Mouse (Mus musculus) lung, embryonic 16.5 days (tissue): ENCODE results near the gene Phf20. TPM values are rescaled to one million over a fixed set of nuclear protein-coding genes. Genes with fewer than 3 reads are reported as not detected.
A peak's percentile ranks its signal among the peaks of the same experiment; 100 is the strongest.

ENCODE experiments used
- ATAC-seq: fragments of 200-750 bp; cut with Nextera tagmentation; 2 replicates; pipeline ENCODE4 v1.8.0; 2017; ENCODE audit warnings: low read depth, mild to moderate bottlenecking, moderate library complexity
- H3K27ac ChIP-seq: fragments of 300-500 bp; sonication (generic); 2 replicates; pipeline ENCODE4 v1.5.1; 2014; ENCODE audit warnings: mild to moderate bottlenecking, control low read depth, low read length
- H3K27me3 ChIP-seq: fragments of 300-500 bp; sonication (generic); 2 replicates; pipeline ENCODE4 v1.6.1; 2014; ENCODE audit warnings: low read depth, low read length, mixed read lengths; ENCODE audit not compliant: control insufficient read depth, insufficient read depth
- H3K36me3 ChIP-seq: fragments of 300-500 bp; sonication (generic); 2 replicates; pipeline ENCODE4 v1.6.1; 2014; ENCODE audit warnings: low read length; ENCODE audit not compliant: control insufficient read depth, insufficient read depth
- H3K4me1 ChIP-seq: fragments of 300-500 bp; sonication (generic); replicated peaks from 2 replicates; pipeline ENCODE4 v1.6.1; 2014; ENCODE audit warnings: low read length, mixed read lengths; ENCODE audit not compliant: control insufficient read depth, insufficient read depth
- H3K4me2 ChIP-seq: fragments of 300-500 bp; sonication (generic); 2 replicates; pipeline ENCODE4 v1.6.1; 2014; ENCODE audit warnings: low read depth, low read length, control low read depth
- H3K4me3 ChIP-seq: fragments of 300-500 bp; sonication (generic); 2 replicates; pipeline ENCODE4 v1.5.1; 2014; ENCODE audit warnings: mild to moderate bottlenecking, low read length, control low read depth
- H3K9ac ChIP-seq: fragments of 300-500 bp; sonication (generic); 2 replicates; pipeline ENCODE4 v1.6.1; 2014; ENCODE audit warnings: low read length, control low read depth
- H3K9me3 ChIP-seq: fragments of 300-500 bp; sonication (generic); 2 replicates; pipeline ENCODE4 v1.6.1; 2016; ENCODE audit warnings: low read length; ENCODE audit not compliant: control insufficient read depth
- WGBS: fragments of 180-500 bp; shearing (Covaris S2); extraction: QIAGEN DNeasy Blood & Tissue Kit; methylation state at CpG from one replicate; pipeline ENCODE4 v1.1.7; 2014; 5-methylcytosine and 5-hydroxymethylcytosine counted together
- polyA plus RNA-seq: library from polyadenylated mRNA; unstranded; fragments of >200 nt; fragmentation: Nextera tagmentation; extraction: Ambion mirVana; gene quantifications from 2 replicates; pipeline ENCODE4 v1.2.1, GENCODE M21; 2015

Phf20 gene
- polyA plus RNA-seq, 1 experiment from 2014 or later, result 62.8 TPM

- H3K4me1 ChIP-seq, result no peaks in the 10 kb centered on the region
- H3K9me3 ChIP-seq, result no peaks in the 10 kb centered on the region
- WGBS, result 97% methylated on average over 1 of the region's 1 CpGs
- no peak overlapping the region for H3K4me3 ChIP-seq
- H3K27ac ChIP-seq, result no peak overlapping the region
- no peak overlapping the region for H3K9ac ChIP-seq
- H3K27me3 ChIP-seq, result no peaks in the 10 kb centered on the region
- ATAC-seq, result no peak
- H3K4me2 ChIP-seq, result no peak overlapping the region
- peaks cover 12% of the 10 kb centered on the region for H3K36me3 ChIP-seq
Measured at GRCm38 (mm10) chr2:156251291-156251690, 55.0 kb downstream of the Phf20 start.

GRCm38 (mm10) chr2:156257051-156257450, 60.8 kb downstream of the Phf20 start:
- Histone ChIP-seq H3K9me3 (no peaks in the 10 kb centered on the region), H3K9ac (no peak overlapping the region), H3K27ac (peak overlapping the region; percentile 56; the same call in 1 of the 2 replicates), H3K36me3 (peaks cover 13% of the 10 kb centered on the region), H3K4me3 (no peak overlapping the region), H3K27me3 (no peaks in the 10 kb centered on the region), H3K4me1 (peaks cover 3% of the 10 kb centered on the region), H3K4me2 (no peak overlapping the region)
- peak; percentile 75 for ATAC-seq
- 43% methylated on average over 2 of the region's 2 CpGs for WGBS

GRCm38 (mm10) chr2:156257922-156258761, 61.9 kb downstream of the Phf20 start:
- Histone ChIP-seq H3K4me3 (no peak overlapping the region), H3K27me3 (no peaks in the 10 kb centered on the region), H3K4me2 (no peak overlapping the region), H3K9me3 (no peaks in the 10 kb centered on the region), H3K36me3 (peaks cover 5% of the 10 kb centered on the region), H3K4me1 (peaks cover 3% of the 10 kb centered on the region), H3K9ac (no peak overlapping the region), H3K27ac (peak overlapping the region; percentile 38; the same call in 1 of the 2 replicates)
- WGBS, result 76% methylated on average over 11 of the region's 11 CpGs
- no peak for ATAC-seq

GRCm38 (mm10) chr2:156260968-156261367, 64.7 kb downstream of the Phf20 start:
- H3K9me3 ChIP-seq, result no peaks in the 10 kb centered on the region
- peaks cover 3% of the 10 kb centered on the region for H3K4me1 ChIP-seq
- H3K27ac ChIP-seq, result no peak overlapping the region
- H3K9ac ChIP-seq, result no peak overlapping the region
- peaks cover 4% of the 10 kb centered on the region for H3K36me3 ChIP-seq
- no peak for ATAC-seq
- no peaks in the 10 kb centered on the region for H3K27me3 ChIP-seq
- H3K4me2 ChIP-seq, result no peak overlapping the region
- WGBS, result 83% methylated on average over 2 of the region's 2 CpGs
- H3K4me3 ChIP-seq, result no peak overlapping the region

- Histone ChIP-seq H3K4me3 (no peak overlapping the region), H3K36me3 (peaks cover 8% of the 10 kb centered on the region), H3K27ac (no peak overlapping the region), H3K4me1 (no peaks in the 10 kb centered on the region; the same call in 1 of the 2 replicates), H3K9ac (no peak overlapping the region), H3K9me3 (no peaks in the 10 kb centered on the region), H3K27me3 (no peaks in the 10 kb centered on the region), H3K4me2 (no peak overlapping the region)
- ATAC-seq, result no peak
- 73% methylated on average over 4 of the region's 4 CpGs for WGBS
Measured at GRCm38 (mm10) chr2:156263204-156263893, 67.1 kb downstream of the Phf20 start.

GRCm38 (mm10) chr2:156267636-156268035, 71.4 kb downstream of the Phf20 start:
- WGBS, result 94% methylated on average over 9 of the region's 9 CpGs
- Histone ChIP-seq H3K27ac (no peak overlapping the region), H3K9ac (no peak overlapping the region), H3K36me3 (peaks cover 9% of the 10 kb centered on the region), H3K4me2 (no peak overlapping the region), H3K4me3 (no peak overlapping the region), H3K9me3 (no peaks in the 10 kb centered on the region), H3K27me3 (no peaks in the 10 kb centered on the region), H3K4me1 (no peaks in the 10 kb centered on the region)
- no peak for ATAC-seq

GRCm38 (mm10) chr2:156272553-156272952, 76.3 kb downstream of the Phf20 start:
- H3K9me3 ChIP-seq, result no peaks in the 10 kb centered on the region
- H3K9ac ChIP-seq, result no peak overlapping the region
- ATAC-seq, result no peak
- no peaks in the 10 kb centered on the region for H3K27me3 ChIP-seq
- H3K27ac ChIP-seq, result no peak overlapping the region
- no peak overlapping the region for H3K4me3 ChIP-seq
- 83% methylated on average over 6 of the region's 6 CpGs for WGBS
- no peak overlapping the region for H3K4me2 ChIP-seq
- no peaks in the 10 kb centered on the region for H3K4me1 ChIP-seq
- peaks cover 10% of the 10 kb centered on the region for H3K36me3 ChIP-seq

GRCm38 (mm10) chr2:156278226-156279017, 82.2 kb downstream of the Phf20 start:
- ATAC-seq, result peak; percentile 90
- 46% methylated on average over 4 of the region's 4 CpGs for WGBS
- H3K4me1 ChIP-seq, result no peaks in the 10 kb centered on the region; the same call in 1 of the 2 replicates
- no peaks in the 10 kb centered on the region for H3K27me3 ChIP-seq
- H3K9ac ChIP-seq, result no peak overlapping the region
- H3K36me3 ChIP-seq, result peaks cover 6% of the 10 kb centered on the region
- H3K4me3 ChIP-seq, result no peak overlapping the region
- H3K9me3 ChIP-seq, result no peaks in the 10 kb centered on the region
- no peak overlapping the region for H3K4me2 ChIP-seq
- H3K27ac ChIP-seq, result peak overlapping the region; percentile 59

- no peak for ATAC-seq
- peaks cover 2% of the 10 kb centered on the region; the same call in 1 of the 2 replicates for H3K36me3 ChIP-seq
- 67% methylated on average over 4 of the region's 4 CpGs for WGBS
Measured at GRCm38 (mm10) chr2:156281227-156281626, 85.0 kb downstream of the Phf20 start.

More at GRCm38 (mm10) chr2:156281227-156281626, 85.0 kb downstream of the Phf20 start:
- no peak overlapping the region for H3K4me2 ChIP-seq
- no peak overlapping the region for H3K9ac ChIP-seq
- H3K27ac ChIP-seq, result no peak overlapping the region
- H3K9me3 ChIP-seq, result no peaks in the 10 kb centered on the region
- no peak overlapping the region for H3K4me3 ChIP-seq
- H3K27me3 ChIP-seq, result no peaks in the 10 kb centered on the region
- H3K4me1 ChIP-seq, result no peaks in the 10 kb centered on the region; the same call in 1 of the 2 replicates
